Mouse (Mus musculus): ENCODE data around the gene 4930556J24Rik. TPM values are rescaled to one million over a fixed set of nuclear protein-coding genes. Genes with fewer than 3 reads are reported as not detected.

The 4930556J24Rik gene
- polyA plus RNA-seq (2012; rRNA removed): not detected in 2 replicates

GRCm38 (mm10) chr11:3976678-3977077 lies at the start of gene 4930556J24Rik:
Gene 4930556J24Rik (minus strand): TSS chr11:3976778.

DNA sequence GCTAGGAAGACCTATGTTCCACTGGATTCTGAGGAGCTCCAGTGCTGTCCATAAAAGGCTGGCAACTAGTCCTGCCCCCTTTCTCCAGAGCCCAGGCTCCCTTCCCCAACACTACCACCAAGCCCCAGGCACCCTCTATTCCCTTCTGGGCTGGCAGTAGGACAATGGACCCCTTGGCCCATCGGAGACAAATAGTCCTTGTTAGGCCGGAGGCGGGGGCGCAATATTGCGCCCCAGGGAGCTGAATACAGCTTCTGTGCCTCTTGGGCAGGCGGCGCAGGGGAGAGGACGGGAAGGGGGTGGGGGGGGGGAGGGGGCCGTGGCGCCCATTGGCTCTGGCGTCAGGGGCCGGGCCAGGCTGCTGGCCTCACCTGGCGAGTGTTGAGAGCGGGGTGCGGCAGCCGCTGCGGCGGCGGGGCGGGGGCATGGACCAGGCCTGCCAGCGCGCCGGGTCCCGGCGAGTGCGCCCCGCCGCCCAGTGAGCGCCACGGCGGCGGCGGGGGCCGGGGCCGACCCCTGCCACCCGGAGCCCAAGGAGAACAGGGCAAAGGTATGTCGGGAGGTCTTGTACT lies 6.8 kb upstream of the 4930556J24Rik start, which contains the start of gene Gal3st1:
Gene Gal3st1 (plus strand): TSS at position 346 of the 572 bp plus-strand sequence.

DNA sequence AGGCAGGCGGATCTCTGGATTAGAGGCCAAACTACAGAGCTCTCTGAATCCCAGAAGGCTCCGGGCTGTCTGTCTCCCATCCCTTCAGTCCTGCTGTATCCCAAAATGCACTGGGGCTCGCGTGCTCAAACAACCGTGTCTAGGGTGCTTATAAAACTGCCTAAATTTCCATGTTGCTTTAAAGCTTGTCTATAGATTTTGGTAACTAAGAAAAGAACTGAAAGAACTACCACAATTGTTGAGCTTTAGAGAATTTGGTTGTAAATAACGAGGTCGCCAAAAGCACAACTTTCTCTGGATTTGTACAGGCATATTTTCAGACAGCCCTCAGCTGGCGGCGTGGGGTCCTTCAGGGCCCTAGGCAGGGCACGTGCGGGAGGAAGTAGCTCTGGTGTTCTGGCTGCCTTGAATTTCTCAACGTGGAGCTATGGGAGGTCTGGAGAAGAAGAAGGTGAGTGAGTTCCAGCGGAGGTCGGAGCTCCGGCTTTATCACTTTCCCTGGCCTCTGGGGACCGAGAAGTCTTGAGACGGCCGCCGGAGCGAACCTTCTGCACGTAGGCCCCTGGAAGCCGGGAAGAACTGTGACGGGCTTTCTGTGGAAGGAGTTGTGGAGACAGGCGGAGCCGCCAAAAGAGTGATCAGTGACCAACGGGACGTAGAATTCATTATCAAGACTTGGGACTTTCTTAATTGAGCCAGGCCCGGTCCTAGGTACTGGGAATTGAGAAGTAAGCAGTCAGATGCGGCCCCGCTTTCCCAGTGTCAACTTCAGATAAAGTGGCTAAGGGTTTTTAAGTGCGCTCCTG lies 12.8 kb downstream of the 4930556J24Rik start, which contains the start of gene Pes1:
Gene Pes1 (plus strand): TSS at position 366 of the 806 bp plus-strand sequence.

DNA sequence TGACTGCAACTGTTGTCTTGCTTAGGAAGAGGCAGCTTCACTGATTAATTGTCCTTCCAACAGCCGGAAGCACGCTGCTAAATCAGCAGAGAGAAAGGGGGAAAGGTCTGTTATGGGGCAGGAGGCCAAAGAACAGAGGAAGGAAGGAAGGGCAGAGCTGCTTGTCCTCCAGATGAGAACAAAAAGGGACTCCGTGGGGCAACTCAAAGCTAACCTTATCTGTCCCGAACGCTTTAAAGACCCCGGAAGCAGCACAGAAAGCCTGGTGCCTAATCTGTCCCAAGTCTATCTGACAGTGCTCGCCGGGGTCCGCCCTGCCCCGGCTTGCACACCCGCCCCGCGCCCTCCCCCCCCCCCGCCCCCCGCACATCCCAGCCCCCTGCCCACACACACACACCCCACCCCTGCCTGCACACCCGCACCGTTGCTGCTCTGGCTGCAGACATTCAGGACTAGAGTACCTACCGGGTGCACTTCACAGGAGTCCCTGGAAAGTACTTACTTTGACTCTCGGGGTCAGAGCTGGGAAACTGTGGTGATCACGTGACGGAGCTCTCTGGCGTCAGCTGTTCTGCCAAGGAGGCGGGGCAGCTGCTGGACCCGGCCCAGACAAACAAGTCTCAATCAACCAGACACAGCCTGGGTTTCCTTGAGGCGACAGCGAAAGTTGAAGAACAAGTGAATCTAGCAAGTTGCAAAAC lies 44.9 kb downstream of the 4930556J24Rik start, which contains the start of gene Tcn2:
Gene Tcn2 (minus strand): TSS at position 649 of the 701 bp plus-strand sequence.

GRCm38 (mm10) chr11:3914109-3914840 lies 62.3 kb downstream of the 4930556J24Rik start, which contains the start of gene Slc35e4:
Gene Slc35e4 (minus strand): TSS chr11:3914664.

DNA sequence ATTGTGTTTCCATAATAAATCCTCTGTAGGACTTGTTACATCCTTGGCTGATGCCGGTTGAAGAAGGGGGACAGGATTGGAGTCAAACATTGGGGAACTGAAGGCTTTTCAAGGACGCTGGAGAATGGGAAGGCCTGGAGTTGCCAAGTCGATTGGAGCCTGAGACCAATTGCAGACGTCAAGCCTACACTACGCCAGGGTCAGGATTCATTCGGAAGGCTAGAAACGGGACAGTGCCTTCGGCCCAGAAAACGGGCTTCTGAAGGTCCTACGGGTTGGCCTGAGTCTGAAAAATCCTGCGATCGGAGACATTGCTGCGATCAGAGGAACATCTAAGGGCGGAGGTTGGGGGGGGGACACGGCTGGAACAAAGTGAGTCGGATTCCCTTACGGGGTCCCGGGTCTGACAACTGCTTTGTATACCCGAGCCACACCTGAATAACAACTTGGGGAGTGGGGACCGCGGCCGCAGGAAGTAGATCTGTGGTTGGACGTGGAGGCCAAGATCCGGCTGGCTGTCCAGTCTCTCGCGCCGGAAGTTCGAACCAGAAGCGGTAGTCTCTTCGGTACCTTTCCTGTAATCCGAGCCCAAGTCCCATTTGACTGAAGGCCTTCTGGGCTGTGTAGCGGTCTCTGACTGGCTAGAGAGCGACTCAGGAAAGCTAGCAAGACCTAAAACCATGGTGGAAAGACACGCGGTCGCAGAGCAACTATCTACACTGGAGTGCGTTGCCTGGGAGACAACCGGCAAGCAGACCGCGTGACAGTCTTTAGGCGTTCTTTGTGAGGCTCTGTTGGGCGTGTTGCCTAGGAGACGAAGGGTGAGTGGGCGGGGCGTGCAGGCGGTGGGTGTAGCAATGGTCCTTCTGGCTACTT lies 81.9 kb downstream of the 4930556J24Rik start, which contains the start of the genes 4921536K21Rik and Dusp18:
Gene 4921536K21Rik (minus strand): TSS at position 693 of the 876 bp plus-strand sequence.
Gene Dusp18 (plus strand): TSS at position 835 of the 876 bp plus-strand sequence.

Other genes with a start within 250 kb of the 4930556J24Rik start
- 0.39 and 0.55 TPM in 2 replicates for gene Osbp2, start 112.9 kb downstream of the 4930556J24Rik start, polyA plus RNA-seq (2012; rRNA removed)
- 0.67 and 0.97 TPM in 2 replicates for gene 4921536K21Rik, start 81.7 kb downstream of the 4930556J24Rik start, polyA plus RNA-seq (2012; rRNA removed)
- gene Dusp18, start 81.5 kb downstream of the 4930556J24Rik start, polyA plus RNA-seq (2012; rRNA removed): 6.8 and 7.6 TPM in 2 replicates
- gene Slc35e4, start 62.1 kb downstream of the 4930556J24Rik start, polyA plus RNA-seq (2012; rRNA removed): 22.2 and 26.5 TPM in 2 replicates
- gene Tcn2, start 44.6 kb downstream of the 4930556J24Rik start, polyA plus RNA-seq (2012; rRNA removed): 111 and 118 TPM in 2 replicates
- 25.5 and 26.9 TPM in 2 replicates for gene Pes1, start 12.8 kb downstream of the 4930556J24Rik start, polyA plus RNA-seq (2012; rRNA removed)
- 138 and 161 TPM in 2 replicates for gene Gal3st1, start 6.9 kb upstream of the 4930556J24Rik start, polyA plus RNA-seq (2012; rRNA removed)
- gene Sec14l4, start 54.7 kb upstream of the 4930556J24Rik start, polyA plus RNA-seq (2012; rRNA removed): 0.30 and 0.40 TPM in 2 replicates
- not detected in 2 replicates for gene Sec14l3, start 88.1 kb upstream of the 4930556J24Rik start, polyA plus RNA-seq (2012; rRNA removed)
- 18.6 and 19.6 TPM in 2 replicates for gene Mtfp1, start 118.7 kb upstream of the 4930556J24Rik start, polyA plus RNA-seq (2012; rRNA removed)
- 1.8 and 2.2 TPM in 2 replicates for gene Sec14l2, start 146.6 kb upstream of the 4930556J24Rik start, polyA plus RNA-seq (2012; rRNA removed)
- gene Rnf215, start 158.4 kb upstream of the 4930556J24Rik start, polyA plus RNA-seq (2012; rRNA removed): 20.2 and 23.7 TPM in 2 replicates
- 6.9 TPM in 2 replicates for gene Ccdc157, start 183.5 kb upstream of the 4930556J24Rik start, polyA plus RNA-seq (2012; rRNA removed)
- gene Sf3a1, start 183.6 kb upstream of the 4930556J24Rik start, polyA plus RNA-seq (2012; rRNA removed): 28.2 and 29.5 TPM in 2 replicates
- gene Tbc1d10a, start 210.0 kb upstream of the 4930556J24Rik start, polyA plus RNA-seq (2012; rRNA removed): 50.0 and 51.8 TPM in 2 replicates
- 8.6 and 10.4 TPM in 2 replicates for gene Castor1, start 241.4 kb upstream of the 4930556J24Rik start, polyA plus RNA-seq (2012; rRNA removed)

Measured in colon, adult 2 months (tissue).